ENCODE assay signal across 9 mouse cellular contexts in the genomic region with DNA sequence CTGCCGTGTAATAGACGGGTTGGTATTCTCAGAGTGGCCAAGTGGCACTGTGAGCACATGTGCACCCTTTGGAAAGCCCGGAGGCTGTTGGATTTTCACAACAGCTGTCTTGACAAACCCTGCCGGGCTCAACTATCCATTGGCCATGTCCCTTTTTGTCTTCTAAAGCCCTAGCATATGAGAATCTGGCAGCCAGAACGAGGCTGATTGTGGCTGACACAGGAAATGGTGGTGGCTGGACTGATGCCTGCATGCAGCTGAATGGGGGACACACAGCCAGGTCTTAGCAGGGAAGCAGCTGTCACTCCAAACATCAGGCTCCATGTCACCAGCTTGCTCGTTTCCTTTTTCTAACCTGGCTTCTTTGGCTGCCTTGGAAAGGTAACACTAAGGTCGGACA. TPM values are rescaled to one million over a fixed set of nuclear protein-coding genes. Genes with fewer than 3 reads are reported as not detected.
DNase-seq lines count a peak whose midpoint lies in the region; ATAC-seq lines count a peak whose summit lies in the region.
"Had no signal": no experiment of that assay in that cellular context is flagged by ENCODE, and none has a peak within 500 bp of the region (broad histone marks: within the 10 kb centered on the region; RNA-seq: fewer than 3 reads in every experiment).

No protein-coding gene starts in this region.

- H3K4me2 ChIP-seq in hindbrain, embryonic 14.5 days (replicated peaks) = peak overlapping the region; percentile 86
- H3K4me2 ChIP-seq in midbrain, embryonic 15.5 days = peak overlapping the region; percentile 73

- no peak for ATAC-seq in hindbrain, embryonic 14.5 days (ENCODE audit: low FRiP score)
- ATAC-seq in midbrain, embryonic 15.5 days (replicated peaks) = no peak

- H3K9ac ChIP-seq in hindbrain, embryonic 14.5 days = peak overlapping the region; percentile 96
- peak overlapping the region; percentile 85; the same call in 1 of the 2 replicates for H3K9ac ChIP-seq in midbrain, embryonic 15.5 days
- H3K9ac ChIP-seq: embryonic facial prominence, embryonic 12.5 days had no signal

- DNase-seq in embryo, embryonic 10.5 days (ENCODE audit: low spot score) = peak; percentile 12
- no peak for DNase-seq in embryo, embryonic 10 days (ENCODE audit: low spot score)
- DNase-seq in thymus, postnatal 0 days (ENCODE audit: low spot score) = peak; percentile 22
- no peak for DNase-seq in thymus, postnatal 36 days
- DNase-seq in hindbrain, embryonic 14.5 days (ENCODE audit: low spot score) = peak; percentile 48
- DNase-seq in thymus, postnatal 14 days = no peak
- DNase-seq in layer of hippocampus, adult 8-10 months (ENCODE audit: low spot score in 2 of 2) = no peak

- H3K4me1 ChIP-seq in hindbrain, embryonic 14.5 days (replicated peaks; ENCODE audit: control insufficient read depth, insufficient read depth, low read length) = peaks cover 34% of the 10 kb centered on the region
- peaks cover 40% of the 10 kb centered on the region for H3K4me1 ChIP-seq in midbrain, embryonic 15.5 days

- H3K27ac ChIP-seq in hindbrain, embryonic 14.5 days = peak overlapping the region; percentile 97
- H3K27ac ChIP-seq in midbrain, embryonic 15.5 days = peak overlapping the region; percentile 98
- H3K27ac ChIP-seq: embryonic facial prominence, embryonic 12.5 days had no signal

- H3K9me3 ChIP-seq in hindbrain, embryonic 14.5 days (ENCODE audit: control insufficient read depth, low read length) = no peaks in the 10 kb centered on the region
- H3K9me3 ChIP-seq in midbrain, embryonic 15.5 days = no peaks in the 10 kb centered on the region
- H3K9me3 ChIP-seq: embryonic facial prominence, embryonic 12.5 days had no signal

- no peaks in the 10 kb centered on the region for H3K36me3 ChIP-seq in hindbrain, embryonic 14.5 days (replicated peaks; ENCODE audit: control insufficient read depth, insufficient read depth)
- H3K36me3 ChIP-seq in midbrain, embryonic 15.5 days (replicated peaks) = no peaks in the 10 kb centered on the region
- H3K36me3 ChIP-seq: embryonic facial prominence, embryonic 12.5 days had no signal

- no peaks in the 10 kb centered on the region for H3K27me3 ChIP-seq in hindbrain, embryonic 14.5 days (ENCODE audit: control insufficient read depth, insufficient read depth, low read length)
- H3K27me3 ChIP-seq in midbrain, embryonic 15.5 days (replicated peaks) = no peaks in the 10 kb centered on the region
- H3K27me3 ChIP-seq: embryonic facial prominence, embryonic 12.5 days had no signal

- 0 out of 2 replicates have a peak overlapping the region, but pooled peaks have one; percentile 96 for H3K4me3 ChIP-seq in hindbrain, embryonic 14.5 days (replicated peaks; ENCODE audit: low read length)
- 0 out of 2 replicates have a peak overlapping the region, but pooled peaks have one; percentile 84 for H3K4me3 ChIP-seq in midbrain, embryonic 15.5 days
- H3K4me3 ChIP-seq: embryonic facial prominence, embryonic 12.5 days had no signal

- WGBS in hindbrain, embryonic 14.5 days = 40% methylated on average over 7 of the region's 7 CpGs
- WGBS in midbrain, embryonic 15.5 days = 33% methylated on average over 7 of the region's 7 CpGs

RNA-seq across cellular contexts. Expression of gene Prkar1a, which starts 0.7 kb away (rescaled TPM):
- polyA plus RNA-seq in thymus, postnatal 0 days (2015; fragmentation: Nextera tagmentation; extraction: Ambion mirVana) = 353 and 361 TPM in 2 replicates
- 515 and 597 TPM in 2 replicates for polyA plus RNA-seq in hindbrain, embryonic 14.5 days (2014; fragmentation: Nextera tagmentation; extraction: Ambion mirVana)
- 480 and 512 TPM in 2 replicates for polyA plus RNA-seq in midbrain, embryonic 15.5 days (2015; fragmentation: Nextera tagmentation; extraction: Ambion mirVana)
- total RNA-seq in layer of hippocampus, adult 8-10 months (2022) = 100 to 1,000 TPM; 539 to 574 (median 549) TPM

RNA-seq across cellular contexts. Expression of gene Wipi1, which starts 36.7 kb away (rescaled TPM):
- polyA plus RNA-seq in thymus, postnatal 0 days (2015; fragmentation: Nextera tagmentation; extraction: Ambion mirVana) = 12.3 and 14.4 TPM in 2 replicates
- polyA plus RNA-seq in hindbrain, embryonic 14.5 days (2014; fragmentation: Nextera tagmentation; extraction: Ambion mirVana) = 10.4 and 13.2 TPM in 2 replicates
- polyA plus RNA-seq in midbrain, embryonic 15.5 days (2015; fragmentation: Nextera tagmentation; extraction: Ambion mirVana) = 14.8 and 15.2 TPM in 2 replicates
- total RNA-seq in layer of hippocampus, adult 8-10 months (2022) = 10 to 100 TPM; 22.9 to 25.6 (median 23.6) TPM

Comparison
In these comparisons a context has a peak if more than half of its experiments do, and no peak if none do; other contexts are left out.
1. DNase-seq: peak in embryo, embryonic 10.5 days (single experiment), thymus, postnatal 0 days (single experiment) and hindbrain, embryonic 14.5 days (single experiment); none in embryo, embryonic 10 days (single experiment), thymus, postnatal 36 days (0 of 2), thymus, postnatal 14 days (single experiment) and layer of hippocampus, adult 8-10 months (0 of 2).